Mouse (Mus musculus) A20 (cell line): ENCODE data around the gene Stk33.

Experiments used
- DNase-seq: peaks from one replicate; pipeline ENCODE4 v3.0.0-alpha.2; 2011; ENCODE audit warnings: low read depth, low spot score

Gene Stk33

DNA sequence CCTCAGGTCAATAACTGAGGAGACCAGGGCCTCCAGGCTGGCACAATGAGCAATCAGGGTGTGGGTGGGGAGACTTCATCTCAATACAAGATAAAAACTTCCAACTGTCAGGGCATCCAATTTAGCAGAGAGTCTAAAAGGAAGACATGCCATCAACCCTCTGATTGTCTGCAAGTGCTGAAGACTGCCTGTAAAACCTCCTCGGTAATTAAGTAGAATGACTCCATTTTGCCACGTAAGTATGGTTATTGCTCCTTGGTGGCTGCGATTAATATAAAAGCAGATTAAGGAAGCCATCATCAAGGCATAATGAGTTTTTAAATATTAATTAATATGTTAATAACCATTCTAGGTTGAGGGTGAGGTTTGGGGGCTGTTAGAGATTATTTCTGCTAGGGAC, 187.5 kb downstream of the Stk33 start:
- no peak for DNase-seq

GRCm38 (mm10) chr7:109244776-109245175, 194.1 kb downstream of the Stk33 start:
- no peak for DNase-seq

DNA sequence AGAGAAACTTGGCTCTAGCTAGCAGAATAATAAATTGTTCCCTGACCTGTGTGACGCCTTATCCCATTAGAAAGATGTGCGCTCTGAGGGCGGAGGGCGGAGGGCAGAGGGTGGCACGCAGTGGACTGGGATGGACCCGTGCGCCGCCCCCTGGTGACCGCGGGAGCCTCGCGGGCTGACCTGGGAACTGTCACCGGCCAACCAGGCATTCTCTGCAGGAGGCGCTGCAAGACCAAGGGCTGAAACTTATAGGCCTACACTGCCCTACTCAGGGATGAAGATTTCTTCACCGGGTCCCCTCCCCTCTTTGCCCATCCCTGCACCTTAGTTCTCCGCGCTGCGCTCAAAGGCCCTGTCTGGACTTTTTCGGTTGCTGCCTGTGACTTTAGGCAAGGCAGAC, 197.6 kb downstream of the Stk33 start:
- DNase-seq: no peak

- DNase-seq: no peak
These were observed 199.5 kb downstream of the Stk33 start for GRCm38 (mm10) chr7:109239346-109239745.

DNA sequence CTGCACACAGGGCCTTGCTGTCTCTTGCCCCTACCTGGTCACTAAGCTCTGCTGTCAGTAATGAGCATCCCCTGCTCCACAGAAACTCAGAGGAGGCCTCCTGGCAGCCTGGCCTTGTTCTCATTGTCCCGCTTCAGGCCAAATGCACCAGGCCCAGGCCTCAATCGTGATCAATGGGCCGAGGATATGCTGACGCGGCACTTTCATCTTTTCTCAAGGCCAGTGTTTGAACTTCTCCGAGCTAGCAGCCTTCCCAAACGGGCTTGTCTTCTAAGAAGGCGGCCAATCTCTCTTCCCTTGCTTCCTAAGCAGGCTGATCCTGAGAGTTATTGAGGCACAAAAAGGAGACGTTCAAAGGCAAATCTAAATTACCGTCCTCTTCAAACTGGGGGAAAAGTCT, 200.2 kb downstream of the Stk33 start:
- no peak for DNase-seq

- no peak for DNase-seq
These were observed 203.8 kb downstream of the Stk33 start for GRCm38 (mm10) chr7:109234882-109235640.

DNA sequence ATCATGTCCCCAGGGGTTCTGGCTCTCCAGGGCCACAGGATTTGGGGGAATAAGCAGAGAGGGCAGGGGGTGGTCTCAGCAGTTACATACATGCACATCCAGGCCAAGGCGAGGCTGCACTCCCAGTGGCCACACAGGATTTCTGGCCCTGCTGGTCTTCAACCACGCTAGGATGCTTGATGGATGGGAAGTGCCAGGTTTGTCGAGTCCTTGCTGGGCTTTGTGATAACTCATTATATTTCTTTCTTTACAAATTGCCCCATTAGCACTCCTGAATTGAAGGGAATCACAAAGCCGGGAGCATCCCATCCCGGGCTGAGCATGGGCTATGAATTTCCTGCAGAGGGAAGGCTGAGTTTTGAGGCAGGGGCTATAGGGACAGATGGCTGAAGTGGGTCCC, 204.4 kb downstream of the Stk33 start:
- no peak for DNase-seq

DNA sequence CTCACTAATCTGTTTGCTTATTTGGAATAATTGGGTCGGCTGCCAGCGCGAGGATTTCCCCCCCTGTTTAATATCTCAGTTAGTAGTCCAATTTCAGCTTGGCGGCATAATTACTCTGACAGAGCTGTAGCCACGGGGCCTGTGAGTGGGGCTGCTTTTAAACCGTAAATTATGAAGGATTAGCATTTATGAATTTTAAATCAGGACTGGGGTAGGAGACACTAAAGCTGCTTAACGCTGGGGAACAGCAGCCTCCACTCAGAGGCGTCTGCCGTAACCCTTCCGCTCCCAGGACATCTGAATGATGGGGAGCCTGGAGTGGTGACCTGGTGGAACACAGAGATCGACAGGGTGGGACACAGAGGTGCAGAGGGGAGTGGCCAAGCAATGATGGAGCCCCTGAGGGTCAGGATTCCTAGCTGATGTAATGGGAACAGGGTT, 207.0 kb downstream of the Stk33 start:
- DNase-seq: no peak

GRCm38 (mm10) chr7:109231307-109231706, 207.6 kb downstream of the Stk33 start:
- DNase-seq: no peak

- DNase-seq: peak; percentile 49
These were observed 208.1 kb downstream of the Stk33 start for GRCm38 (mm10) chr7:109230806-109231205.
